Mouse (Mus musculus): Measurements from ENCODE around the gene Zfyve28.
A peak's percentile ranks its signal among the peaks of the same experiment; 100 is the strongest.

Zfyve28 gene

DNA sequence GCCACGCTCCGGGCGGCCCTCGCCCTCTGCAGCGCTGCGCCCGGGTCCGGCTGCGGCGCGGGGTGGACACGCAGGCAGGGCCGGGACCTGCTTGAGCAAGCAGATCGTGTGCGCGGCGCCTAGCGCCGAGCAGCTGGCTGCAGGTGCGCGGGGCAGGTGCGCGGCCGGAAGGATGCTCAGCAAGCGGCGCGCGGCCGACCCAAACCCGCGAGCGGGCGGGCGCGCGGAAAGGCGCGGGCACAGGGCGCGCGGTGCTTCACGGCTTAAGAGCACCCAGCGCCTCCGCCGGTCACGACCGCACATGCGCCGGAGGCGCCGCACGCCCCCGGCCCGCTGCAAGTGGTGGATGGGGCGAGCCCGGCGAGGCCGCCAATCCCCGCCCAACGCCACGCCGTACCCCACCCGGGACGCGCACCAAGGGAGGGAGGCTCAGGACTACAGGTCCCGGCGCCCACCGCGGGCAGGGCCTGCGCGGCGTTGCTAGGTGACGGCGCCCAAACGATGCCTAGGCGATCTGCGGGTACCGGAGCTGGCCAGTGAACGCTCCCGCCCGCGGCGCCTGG is at the start of gene Zfyve28, which contains the start of gene Cfap99:
Gene Zfyve28, minus strand, starts transcription at position 296 of the 563 bp plus-strand sequence.
Gene Cfap99, plus strand, starts transcription at position 447 of the 563 bp plus-strand sequence.
- peak in 1 of 2 experiments; percentile 5 for DNase-seq (ENCODE audit: low read depth in 1 of 2, low spot score in 2 of 2)

- peak; percentile 29 to 57 for DNase-seq (ENCODE audit: low read depth in 1 of 2, low spot score in 2 of 2)
These were observed 48.7 kb upstream of the Zfyve28 start for GRCm38 (mm10) chr5:34336775-34337450.

GRCm38 (mm10) chr5:34336097-34336774 is 48.0 kb upstream of the Zfyve28 start, which contains the start of gene Rnf4:
Rnf4 (plus strand) TSS chr5:34336289.
- DNase-seq (ENCODE audit: low read depth in 1 of 2, low spot score in 2 of 2) = peak; percentile 94 to 96

- DNase-seq (ENCODE audit: low read depth in 1 of 2, low spot score in 2 of 2) = peak in 1 of 2 experiments; percentile 3
These were observed 47.4 kb upstream of the Zfyve28 start for GRCm38 (mm10) chr5:34335539-34336096.

- DNase-seq (ENCODE audit: low read depth in 1 of 2, low spot score in 2 of 2) = no peak
These were observed 45.8 kb upstream of the Zfyve28 start for GRCm38 (mm10) chr5:34334081-34334480.

GRCm38 (mm10) chr5:34330136-34330535 is 41.9 kb upstream of the Zfyve28 start:
- DNase-seq (ENCODE audit: low read depth in 1 of 2, low spot score in 2 of 2) = no peak

GRCm38 (mm10) chr5:34326875-34327576 is 38.8 kb upstream of the Zfyve28 start:
- DNase-seq (ENCODE audit: low read depth in 1 of 2, low spot score in 2 of 2) = no peak

DNA sequence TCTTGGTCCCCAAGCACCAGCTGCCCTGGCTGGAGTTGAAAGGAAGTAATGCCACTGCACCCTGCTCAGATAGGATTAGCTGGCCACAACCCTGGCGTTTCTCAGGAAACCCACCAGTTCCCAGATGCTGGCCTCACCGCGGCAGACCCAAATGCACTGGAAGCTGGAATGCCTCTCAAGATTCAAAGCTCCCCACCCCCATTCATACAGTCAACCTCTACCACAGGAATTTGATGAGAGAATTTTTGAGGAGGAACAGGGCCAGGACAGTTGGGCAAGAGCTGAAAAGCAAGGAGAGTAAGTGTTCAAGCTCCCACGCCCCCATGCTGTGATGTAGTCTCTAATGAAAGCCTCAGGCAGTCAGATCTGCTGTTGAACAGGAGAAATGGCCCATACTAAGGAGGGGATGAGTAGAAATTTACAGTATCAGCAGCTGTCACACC is 38.0 kb upstream of the Zfyve28 start:
- no peak for DNase-seq (ENCODE audit: low read depth in 1 of 2, low spot score in 2 of 2)

- no peak for DNase-seq (ENCODE audit: low read depth in 1 of 2, low spot score in 2 of 2)
These were observed 37.0 kb upstream of the Zfyve28 start for GRCm38 (mm10) chr5:34325286-34325685.

DNA sequence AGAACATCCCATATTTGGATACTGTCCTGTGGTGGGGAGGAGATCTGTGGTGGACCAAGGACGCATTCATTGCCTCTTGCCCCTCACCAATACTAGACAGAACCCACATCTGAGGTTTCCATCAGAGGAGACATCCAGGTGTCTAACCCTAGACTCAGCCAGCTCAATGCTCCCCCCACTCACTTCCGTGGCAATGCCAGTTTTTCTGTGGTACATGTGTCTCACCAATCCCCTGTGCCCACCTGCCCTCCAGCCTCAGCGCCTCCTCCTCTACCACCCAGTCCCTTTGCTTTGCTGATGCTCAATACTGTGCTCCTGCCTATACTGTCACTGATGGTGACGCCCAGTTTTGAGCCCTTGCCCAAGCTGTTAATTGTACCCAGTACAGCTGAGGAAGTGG is 33.0 kb upstream of the Zfyve28 start:
- no peak for DNase-seq (ENCODE audit: low read depth in 1 of 2, low spot score in 2 of 2)

GRCm38 (mm10) chr5:34319491-34320034 is 31.3 kb upstream of the Zfyve28 start:
- DNase-seq (ENCODE audit: low read depth in 1 of 2, low spot score in 2 of 2) = no peak

DNA sequence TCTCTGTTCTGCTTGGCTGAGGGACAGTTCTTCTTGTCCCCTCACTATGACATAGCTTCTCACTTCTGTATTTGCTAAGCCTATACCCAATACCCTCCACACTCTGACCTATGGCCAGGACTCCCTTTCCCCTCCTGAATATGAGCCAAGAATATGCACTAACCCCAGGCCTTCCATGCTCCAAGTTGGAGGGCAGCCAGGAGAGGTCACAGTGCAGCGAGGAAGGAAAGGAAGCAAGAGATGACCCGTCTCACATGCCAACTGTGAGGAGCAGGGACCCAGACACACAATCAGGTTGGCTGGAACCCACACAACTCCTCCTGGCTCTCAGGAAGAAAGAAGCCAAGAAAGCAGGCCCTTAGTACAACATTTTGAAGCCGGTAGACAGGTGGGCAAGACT is 20.8 kb upstream of the Zfyve28 start:
- no peak for DNase-seq (ENCODE audit: low read depth in 1 of 2, low spot score in 2 of 2)

DNA sequence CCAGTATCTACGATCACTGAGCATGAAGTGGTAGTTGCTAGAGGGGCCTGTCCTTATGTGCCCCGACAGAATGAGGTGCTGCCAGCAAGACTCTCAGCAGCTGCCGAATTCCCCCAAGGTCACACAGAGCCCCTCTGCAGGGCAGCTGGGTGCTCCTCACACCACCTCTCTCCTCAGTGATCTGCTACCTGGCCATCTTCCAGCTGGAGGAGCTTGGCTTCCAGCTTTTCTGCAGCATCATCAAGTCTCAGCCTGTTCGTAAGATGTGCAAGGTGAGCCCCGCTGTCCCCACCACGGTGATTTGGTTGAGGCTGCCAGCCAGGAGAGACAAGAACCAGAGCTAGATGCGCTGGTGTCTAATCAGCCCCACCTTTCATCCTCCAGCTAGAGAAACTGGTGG is 14.1 kb upstream of the Zfyve28 start:
- no peak for DNase-seq (ENCODE audit: low read depth in 1 of 2, low spot score in 2 of 2)

GRCm38 (mm10) chr5:34298937-34299535 is 10.8 kb upstream of the Zfyve28 start:
- no peak for DNase-seq (ENCODE audit: low read depth in 1 of 2, low spot score in 2 of 2)

DNA sequence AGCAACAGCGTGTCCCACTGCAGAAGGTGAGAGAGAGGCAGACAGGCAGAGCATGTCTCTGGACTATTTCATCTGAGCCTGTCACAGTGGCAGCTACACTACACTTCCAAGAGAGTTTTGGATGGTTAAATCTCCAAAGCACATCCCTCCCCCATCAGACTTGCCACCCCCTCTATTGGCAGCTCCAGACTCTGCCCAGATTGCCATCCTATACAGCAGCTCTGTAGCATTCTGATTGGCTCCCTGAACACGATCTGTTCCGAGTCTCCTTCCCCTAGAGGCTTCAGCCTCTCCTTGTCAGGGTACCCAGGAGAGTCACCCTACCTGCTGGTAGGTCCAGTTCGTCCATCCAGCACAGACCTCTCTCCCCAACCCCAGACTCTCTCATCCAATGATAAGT is 9.8 kb upstream of the Zfyve28 start:
- no peak for DNase-seq (ENCODE audit: low read depth in 1 of 2, low spot score in 2 of 2)

GRCm38 (mm10) chr5:34295141-34295540 is 6.9 kb upstream of the Zfyve28 start:
- no peak for DNase-seq (ENCODE audit: low read depth in 1 of 2, low spot score in 2 of 2)

DNA sequence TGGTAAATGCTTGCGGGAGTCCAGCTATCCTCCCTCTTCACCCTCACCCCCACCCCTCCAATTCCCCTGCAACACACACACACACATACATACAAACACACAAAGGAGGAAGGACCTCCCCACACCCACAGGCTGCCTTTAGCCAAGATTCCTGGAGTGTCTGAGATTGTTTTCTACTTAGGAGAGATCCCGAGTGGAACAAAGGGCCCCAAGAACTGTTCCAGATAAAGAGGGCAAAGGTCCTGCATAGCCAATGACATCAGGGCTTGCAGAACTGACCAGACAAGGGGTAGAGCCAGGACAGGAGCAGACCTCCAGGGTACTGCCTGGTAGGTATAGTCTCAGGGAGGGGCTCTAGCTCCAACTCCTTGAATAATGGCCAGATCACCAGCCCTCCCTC is 6.4 kb upstream of the Zfyve28 start:
- no peak for DNase-seq (ENCODE audit: low read depth in 1 of 2, low spot score in 2 of 2)

- DNase-seq (ENCODE audit: low read depth in 1 of 2, low spot score in 2 of 2) = no peak
These were observed 5.1 kb upstream of the Zfyve28 start for GRCm38 (mm10) chr5:34293363-34293762.

GRCm38 (mm10) chr5:34289286-34289685 is 1.0 kb upstream of the Zfyve28 start:
- DNase-seq (ENCODE audit: low read depth in 1 of 2, low spot score in 2 of 2) = no peak

DNA sequence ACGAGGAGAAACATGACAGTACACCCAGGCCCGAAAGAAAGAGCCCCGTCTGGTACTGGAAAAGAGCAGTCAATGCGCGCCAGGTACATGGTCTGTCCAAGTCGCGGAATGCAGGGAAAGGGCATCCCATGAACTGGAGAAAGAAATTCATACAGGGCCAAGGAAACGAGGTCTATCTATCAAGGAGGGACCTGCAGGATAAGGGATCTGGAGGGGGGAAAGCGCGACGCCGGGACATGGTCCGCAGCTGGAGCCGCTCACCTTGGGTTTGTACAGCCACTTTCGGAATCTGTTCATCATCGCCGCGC is 457 bp downstream of the Zfyve28 start:
- DNase-seq (ENCODE audit: low read depth in 1 of 2, low spot score in 2 of 2) = no peak
